Mouse (Mus musculus) ES-Bruce4 (cell line): Measurements from ENCODE around the gene Lcn2. TPM values are rescaled to one million over a fixed set of nuclear protein-coding genes. Genes with fewer than 3 reads are reported as not detected.

ENCODE experiments used
- H3K27ac ChIP-seq: 2 replicates; pipeline ENCODE4 v1.5.1; 2012; ENCODE audit warnings: low read length, inconsistent platforms; ENCODE audit not compliant: insufficient read depth
- H3K27me3 ChIP-seq: 2 replicates; pipeline ENCODE4 v1.6.1; 2012; ENCODE audit warnings: mild to moderate bottlenecking, low read length, inconsistent platforms; ENCODE audit not compliant: control insufficient read depth, poor library complexity, insufficient read depth, severe bottlenecking
- H3K36me3 ChIP-seq: 2 replicates; pipeline ENCODE4 v1.6.1; 2012; ENCODE audit warnings: inconsistent platforms, mild to moderate bottlenecking, low read length, moderate library complexity; ENCODE audit not compliant: control insufficient read depth, poor library complexity, insufficient read depth, severe bottlenecking
- H3K4me1 ChIP-seq: one replicate; pipeline ENCODE4 v1.8.1; 2011; ENCODE audit warnings: low read length; ENCODE audit not compliant: control insufficient read depth, insufficient read depth
- H3K4me3 ChIP-seq: 2 replicates; pipeline ENCODE4 v1.5.1; 2011; ENCODE audit warnings: low read depth, mild to moderate bottlenecking, low read length
- H3K9ac ChIP-seq: 2 replicates; pipeline ENCODE4 v1.6.1; 2012; ENCODE audit warnings: low read depth, mild to moderate bottlenecking, inconsistent platforms; ENCODE audit not compliant: poor library complexity, severe bottlenecking
- H3K9me3 ChIP-seq: replicated peaks from 2 replicates; pipeline ENCODE4 v1.6.1; 2012; ENCODE audit warnings: mild to moderate bottlenecking, low read length, inconsistent platforms; ENCODE audit not compliant: control insufficient read depth, poor library complexity, insufficient read depth, severe bottlenecking
- CTCF ChIP-seq: IDR thresholded peaks from one replicate; pipeline ENCODE4 v1.8.1; 2011; ENCODE audit warnings: low read depth, low read length
- EP300 ChIP-seq: IDR thresholded peaks from 2 replicates; pipeline ENCODE4 v1.6.1; 2011; ENCODE audit warnings: low read depth, low read length; ENCODE audit not compliant: insufficient read depth
- POLR2A ChIP-seq: IDR thresholded peaks from one replicate; pipeline ENCODE4 v1.8.1; 2011; ENCODE audit warnings: low read length; ENCODE audit not compliant: insufficient read depth
- polyA plus RNA-seq: library from polyadenylated mRNA; stranded (reverse); fragments of >200 nt; gene quantifications from 2 replicates; pipeline ENCODE4 v1.2.4, GENCODE M21; 2011; ENCODE audit warnings: low read depth; ENCODE audit not compliant: missing spikeins, insufficient read depth, insufficient read length

The Lcn2 gene
- polyA plus RNA-seq, 1 experiment = not detected

DNA sequence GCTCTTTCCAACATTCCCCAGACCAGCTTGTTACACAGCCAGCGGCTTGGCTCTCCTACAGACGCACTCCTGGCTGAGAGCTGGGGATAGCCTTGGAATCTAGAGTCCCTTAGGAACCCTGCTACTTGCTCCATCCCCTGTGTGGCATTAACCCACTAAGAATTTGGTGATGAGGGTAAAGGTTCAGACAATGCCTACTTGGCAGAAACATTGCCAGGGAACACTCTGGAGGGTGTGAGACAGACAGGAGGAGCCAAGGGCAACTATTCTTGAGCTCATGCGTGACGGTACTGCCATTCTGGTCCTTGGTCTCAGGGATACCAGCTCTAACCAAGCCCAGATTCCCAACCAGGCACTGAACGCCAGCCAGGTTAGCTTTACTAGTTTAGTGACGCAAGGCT, 33.8 kb upstream of the Lcn2 start:
- H3K4me1 ChIP-seq = no peaks in the 10 kb centered on the region

DNA sequence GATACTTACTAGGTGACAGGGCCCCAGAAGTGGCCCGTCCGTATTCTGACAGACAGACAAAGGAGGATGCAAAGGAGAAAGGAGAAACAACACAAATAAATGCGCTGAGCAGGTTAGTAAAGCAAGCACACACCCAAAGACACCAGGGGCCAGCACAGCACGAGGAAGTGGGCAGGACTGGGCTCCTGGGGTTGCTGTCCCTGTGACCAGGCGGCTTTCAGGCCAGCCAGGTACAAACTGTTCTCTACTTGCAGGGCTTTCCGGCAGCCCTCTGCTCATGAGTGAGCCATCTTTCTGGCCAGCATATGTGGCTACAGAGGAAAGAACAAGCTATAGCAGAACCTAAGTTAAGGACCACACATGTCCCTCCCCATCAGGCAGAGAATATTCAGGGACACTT, 32.6 kb upstream of the Lcn2 start:
- H3K9me3 ChIP-seq = no peaks in the 10 kb centered on the region
- H3K27me3 ChIP-seq = no peaks in the 10 kb centered on the region
- H3K4me3 ChIP-seq = no peak overlapping the region
- no peak overlapping the region for H3K27ac ChIP-seq
- no peaks in the 10 kb centered on the region for H3K4me1 ChIP-seq
- TF ChIP-seq CTCF = no peak
- TF ChIP-seq EP300 = no peak
- no peak overlapping the region for H3K9ac ChIP-seq
- H3K36me3 ChIP-seq = peaks cover 11% of the 10 kb centered on the region

More for the DNA sequence above, 33.8 kb upstream of the Lcn2 start:
- no peaks in the 10 kb centered on the region for H3K27me3 ChIP-seq
- 0 out of 2 replicates have a peak, but pooled peaks cover 6% of the 10 kb centered on the region for H3K36me3 ChIP-seq
- no peak overlapping the region for H3K4me3 ChIP-seq
- H3K27ac ChIP-seq = no peak overlapping the region
- no peaks in the 10 kb centered on the region for H3K9me3 ChIP-seq
- H3K9ac ChIP-seq = no peak overlapping the region
- TF ChIP-seq CTCF (no peak), EP300 (no peak), POLR2A (no peak)

DNA sequence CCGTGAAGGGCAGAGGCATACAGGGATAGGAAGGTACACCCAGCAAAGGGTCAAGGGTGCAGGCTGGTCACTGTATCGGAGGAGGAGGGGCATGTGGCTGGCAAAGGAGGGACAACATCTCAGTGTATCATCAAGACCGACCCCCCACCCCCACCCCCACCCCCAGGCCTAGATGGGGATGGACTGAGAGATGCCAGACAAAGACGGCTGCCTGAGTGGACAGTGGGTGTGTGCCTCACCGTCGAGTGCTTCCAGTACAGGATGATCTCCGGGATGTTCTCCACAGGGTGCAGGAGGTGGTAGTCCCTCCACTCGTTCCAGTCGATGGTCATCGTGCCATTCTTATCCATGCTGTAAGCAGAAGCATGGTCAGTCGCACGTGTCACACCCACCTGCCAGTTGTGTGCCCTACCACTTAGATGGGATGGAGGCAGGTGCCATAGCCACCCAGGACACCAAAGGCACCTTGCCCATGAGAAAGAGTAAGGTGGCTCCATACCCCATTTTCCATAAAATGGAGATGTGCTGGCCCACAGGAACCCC, 32.1 kb upstream of the Lcn2 start:
- Histone ChIP-seq H3K27me3 (no peaks in the 10 kb centered on the region), H3K36me3 (peaks cover 11% of the 10 kb centered on the region), H3K4me3 (no peak overlapping the region), H3K27ac (no peak overlapping the region), H3K4me1 (no peaks in the 10 kb centered on the region), H3K9ac (no peak overlapping the region), H3K9me3 (no peaks in the 10 kb centered on the region)
- no peak for TF ChIP-seq EP300
- no peak for TF ChIP-seq POLR2A
- TF ChIP-seq CTCF = no peak

DNA sequence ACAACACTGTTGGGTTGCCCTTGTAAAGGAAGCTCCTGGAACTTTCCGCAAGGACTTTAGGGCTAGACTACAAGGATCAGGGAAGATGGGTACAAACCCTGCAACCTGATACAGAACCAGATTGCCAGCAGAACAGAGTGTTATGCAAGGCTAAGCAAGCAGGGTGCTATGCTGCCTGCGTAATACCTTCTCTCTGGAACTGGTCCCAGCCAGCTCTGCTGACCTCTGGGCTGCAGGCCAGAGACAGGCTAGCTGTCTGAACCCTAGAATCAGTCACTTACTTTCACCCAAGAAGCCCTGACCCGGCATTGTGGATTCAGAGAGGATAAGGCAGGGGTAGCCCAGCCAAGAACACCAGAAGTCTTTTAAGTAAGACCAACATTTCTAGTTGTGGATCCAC, 31.3 kb upstream of the Lcn2 start:
- Histone ChIP-seq H3K4me1 (no peaks in the 10 kb centered on the region), H3K36me3 (peaks cover 11% of the 10 kb centered on the region), H3K9me3 (no peaks in the 10 kb centered on the region), H3K4me3 (no peak overlapping the region), H3K9ac (no peak overlapping the region), H3K27ac (no peak overlapping the region), H3K27me3 (no peaks in the 10 kb centered on the region)
- TF ChIP-seq POLR2A = no peak
- no peak for TF ChIP-seq EP300
- no peak for TF ChIP-seq CTCF

GRCm38 (mm10) chr2:32418430-32419151, 30.5 kb upstream of the Lcn2 start:
- H3K27ac ChIP-seq = no peak overlapping the region
- H3K27me3 ChIP-seq = no peaks in the 10 kb centered on the region
- no peak overlapping the region for H3K4me3 ChIP-seq
- H3K4me1 ChIP-seq = no peaks in the 10 kb centered on the region
- no peaks in the 10 kb centered on the region for H3K9me3 ChIP-seq
- TF ChIP-seq POLR2A = no peak
- no peak overlapping the region for H3K9ac ChIP-seq
- peaks cover 11% of the 10 kb centered on the region for H3K36me3 ChIP-seq

DNA sequence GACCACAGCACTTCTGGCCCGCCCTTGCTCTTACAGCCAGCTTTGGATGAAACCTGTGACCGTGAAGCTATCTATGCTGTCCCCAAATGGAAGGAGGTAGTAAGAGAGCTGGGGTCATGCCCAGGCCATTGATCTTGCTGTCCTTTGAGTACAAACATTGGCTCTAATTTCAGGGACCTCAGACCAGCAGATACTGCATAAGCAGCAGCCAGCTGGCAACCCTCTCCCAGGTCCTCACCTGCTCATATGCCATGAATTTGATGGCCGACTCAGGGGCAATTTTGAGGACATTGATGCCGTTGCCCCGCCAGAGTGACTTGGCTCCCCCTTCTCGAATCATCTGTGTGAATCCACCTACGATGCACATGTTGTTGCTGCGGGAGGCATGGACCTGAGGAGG, 29.4 kb upstream of the Lcn2 start:
- no peak overlapping the region for H3K9ac ChIP-seq
- H3K27me3 ChIP-seq = no peaks in the 10 kb centered on the region
- no peak overlapping the region for H3K27ac ChIP-seq
- H3K4me1 ChIP-seq = no peaks in the 10 kb centered on the region
- no peaks in the 10 kb centered on the region for H3K9me3 ChIP-seq
- H3K4me3 ChIP-seq = no peak overlapping the region
- TF ChIP-seq EP300 (no peak), CTCF (no peak), POLR2A (no peak)
- H3K36me3 ChIP-seq = peaks cover 11% of the 10 kb centered on the region
